Mouse (Mus musculus) ES-CJ7 (cell line): ENCODE data around the gene Hdac5.

Source experiments
- DNase-seq: peaks from one replicate; pipeline ENCODE4 v3.0.0; 2011; ENCODE audit warnings: low read depth, low spot score

Gene Hdac5

DNA sequence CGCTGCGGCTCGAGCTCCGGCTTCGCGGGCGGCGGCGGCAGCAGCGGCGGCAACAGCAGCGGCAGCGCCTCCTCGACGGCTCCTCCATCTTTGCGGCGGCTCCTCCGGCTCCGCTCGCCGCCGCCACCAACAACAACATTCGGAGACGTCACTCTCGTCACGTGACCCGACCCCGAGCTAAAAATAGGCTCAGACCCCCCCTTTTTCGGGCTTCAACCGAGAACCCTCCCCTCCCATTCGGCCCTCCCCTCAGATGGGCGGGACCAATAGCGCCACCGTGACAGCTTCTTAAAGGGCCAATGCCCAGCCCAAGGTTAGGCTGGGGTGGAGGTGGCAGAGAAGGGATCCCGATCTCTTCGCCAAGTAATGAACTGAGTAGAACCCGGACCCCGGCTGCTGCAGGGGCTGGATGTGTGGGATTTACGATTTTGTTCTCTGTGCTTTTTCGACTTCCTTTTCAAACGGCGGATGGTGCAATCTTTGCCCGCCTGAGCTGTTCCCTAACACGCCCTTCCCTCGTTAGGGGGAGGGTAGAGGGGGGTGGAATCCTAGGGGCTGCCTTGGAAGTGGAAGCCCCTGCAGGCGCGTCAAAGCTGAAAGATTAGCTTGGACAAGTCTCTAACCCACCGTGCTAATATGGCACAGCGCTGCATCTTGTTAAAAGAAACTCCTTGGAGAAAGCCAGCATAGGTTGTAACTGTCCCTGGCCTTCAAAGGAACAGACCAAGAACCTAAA lies at the start of gene Hdac5:
TSS of gene Hdac5 (minus strand) at position 161 of the 736 bp plus-strand sequence.
- peak; percentile 99 for DNase-seq

DNA sequence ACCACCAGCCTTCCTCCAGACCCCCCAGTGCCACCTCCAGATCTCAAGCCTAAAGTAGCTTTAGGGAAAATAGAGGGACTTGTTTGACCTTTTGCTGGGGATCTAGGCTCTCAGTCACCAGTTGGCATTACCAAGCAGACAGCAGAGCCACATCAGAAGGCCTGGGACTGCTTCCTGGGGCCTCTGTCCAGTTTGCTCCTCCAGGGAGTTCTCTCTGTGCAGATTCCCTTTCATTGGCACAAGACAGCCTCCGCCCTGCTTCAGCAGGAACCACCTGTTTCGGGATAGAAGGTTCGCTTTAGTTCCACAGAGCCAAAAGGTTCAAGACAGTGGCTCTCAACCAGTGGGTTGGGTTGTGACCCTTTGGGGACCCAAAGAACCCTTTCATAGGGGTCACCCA lies 49.6 kb upstream of the Hdac5 start:
- no peak for DNase-seq

DNA sequence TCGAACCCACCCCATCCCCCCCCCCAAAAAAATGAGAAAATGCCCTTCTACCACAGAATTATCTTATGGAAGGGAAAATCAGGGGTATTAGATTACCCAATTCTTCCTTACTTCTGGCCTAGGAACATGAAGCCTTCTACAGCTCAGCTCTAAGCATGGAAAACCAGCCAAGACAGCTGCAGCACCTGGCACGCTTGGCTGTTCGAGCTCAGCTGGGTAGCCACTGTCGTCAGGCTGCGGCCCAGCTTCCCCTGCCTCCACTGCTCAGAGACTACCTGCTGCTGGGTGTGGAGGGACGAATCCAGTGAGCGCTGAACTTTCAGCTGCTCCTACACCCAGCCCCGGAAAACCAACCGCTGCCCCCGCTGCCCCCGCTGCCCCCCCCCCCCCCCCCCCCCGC lies 47.8 kb upstream of the Hdac5 start:
- no peak for DNase-seq

DNA sequence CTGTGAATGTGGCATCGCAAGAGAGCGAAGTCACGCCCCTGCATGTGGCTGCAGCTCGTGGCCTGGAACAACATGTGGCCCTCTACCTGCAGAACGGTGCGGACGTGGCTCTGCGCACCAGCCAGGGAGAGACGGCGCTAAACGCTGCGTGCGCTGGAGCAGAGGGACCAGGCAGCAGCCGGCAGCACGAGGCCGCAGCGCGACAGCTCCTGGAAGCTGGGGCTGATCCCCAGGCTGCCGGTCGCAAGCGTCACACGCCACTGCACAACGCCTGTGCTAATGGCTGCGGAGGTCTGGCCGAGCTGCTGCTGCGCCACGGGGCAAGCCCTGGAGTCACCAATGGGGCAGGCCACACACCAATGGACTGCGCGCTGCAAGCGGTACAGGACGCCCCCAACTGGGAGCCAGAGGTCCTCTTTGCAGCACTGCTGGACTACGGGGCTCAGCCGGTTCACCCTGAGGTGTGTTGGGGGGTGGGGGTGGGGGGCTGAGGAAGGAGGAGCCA lies 46.5 kb upstream of the Hdac5 start:
- peak; percentile 72 for DNase-seq

DNA sequence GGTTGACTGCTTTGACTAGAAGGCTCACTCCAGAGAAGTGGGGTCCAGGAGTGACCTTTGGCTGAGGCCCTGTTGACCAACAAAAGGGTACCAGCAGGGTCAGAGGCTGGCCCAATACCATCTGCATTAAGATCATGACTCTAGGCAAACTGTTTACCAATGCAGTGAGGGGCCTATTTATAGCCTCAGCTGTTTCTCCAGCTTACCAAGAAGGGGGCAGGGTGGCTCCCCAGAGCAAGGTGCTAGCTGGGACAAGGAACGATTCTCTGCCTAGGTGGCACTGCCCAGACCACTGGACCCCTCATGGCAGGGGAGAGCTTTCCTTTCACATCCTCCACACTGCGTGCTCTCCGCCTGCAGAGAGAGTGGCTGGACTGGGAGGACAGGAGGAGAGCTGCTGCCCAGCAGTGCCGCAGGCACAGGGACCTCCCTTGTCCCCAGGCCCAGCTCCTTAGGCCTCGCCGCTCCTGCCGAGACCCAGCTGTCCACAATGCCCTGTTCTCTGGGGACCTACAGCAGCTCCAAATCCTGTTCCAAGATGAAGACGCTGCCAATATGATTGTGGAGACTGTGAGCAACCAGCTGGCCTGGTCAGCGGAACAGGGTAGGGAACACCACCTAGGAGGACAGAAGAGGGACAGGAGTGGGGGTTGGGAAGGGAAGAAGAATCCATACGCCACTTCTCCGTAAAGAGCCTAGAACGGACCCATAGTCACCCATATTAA lies 38.7 kb upstream of the Hdac5 start, which contains the start of gene Asb16:
TSS of gene Asb16 (plus strand) at position 224 of the 725 bp plus-strand sequence.
- DNase-seq, result no peak

DNA sequence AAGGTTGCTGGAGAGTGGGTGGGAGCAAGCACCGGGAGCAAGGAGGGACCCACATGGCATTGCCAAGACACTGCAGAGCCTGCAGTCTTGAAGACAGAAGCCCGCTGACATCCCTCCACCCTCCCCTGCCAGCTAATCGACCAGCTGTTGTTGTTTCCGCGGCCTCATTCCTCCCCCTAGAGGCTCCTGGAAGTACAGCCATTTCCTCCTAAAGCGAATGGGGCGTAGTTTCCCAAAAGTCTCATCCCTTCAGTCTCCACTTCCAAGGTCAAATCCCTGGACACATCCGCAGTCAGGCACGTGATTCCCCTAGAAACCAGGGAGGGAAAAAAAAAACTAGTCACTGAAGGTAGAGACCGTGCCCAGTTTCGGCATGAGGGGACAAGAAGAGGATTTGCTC lies 37.5 kb upstream of the Hdac5 start:
- DNase-seq, result peak; percentile 96

DNA sequence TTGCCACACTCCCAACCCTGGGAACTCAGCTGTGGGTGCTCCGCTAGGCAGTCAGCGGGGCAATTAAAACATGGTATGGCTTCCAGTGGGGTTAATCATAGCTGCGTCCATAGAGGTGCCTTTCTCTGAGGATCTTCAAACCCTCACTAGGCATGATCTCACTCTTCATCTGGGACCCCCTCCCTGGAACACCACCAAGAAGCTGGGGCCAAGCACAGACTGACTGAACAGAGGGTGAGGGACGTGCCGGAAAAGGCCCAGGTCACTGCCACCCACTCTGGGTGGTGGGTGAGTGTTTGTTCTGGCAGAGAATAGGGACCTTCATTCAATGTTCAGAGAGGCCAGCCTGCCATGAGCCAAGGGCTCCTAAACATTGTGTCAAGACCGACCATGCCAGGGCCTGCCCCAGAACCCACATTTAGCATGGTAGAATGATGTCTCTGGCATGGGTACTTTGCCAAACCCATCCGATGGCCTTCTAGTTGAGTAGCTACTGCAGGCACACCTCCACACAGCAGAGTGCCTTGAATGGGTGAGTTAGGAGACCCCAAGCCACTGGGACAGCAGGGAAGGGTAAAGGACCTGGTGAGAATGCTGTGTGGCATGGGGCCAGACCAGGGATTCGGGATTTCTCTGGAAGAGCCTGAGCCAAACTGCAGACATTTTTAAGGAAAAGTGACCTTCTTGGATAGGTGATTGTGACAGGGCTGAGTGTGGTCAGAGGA lies 36.8 kb upstream of the Hdac5 start:
- DNase-seq, result no peak

DNA sequence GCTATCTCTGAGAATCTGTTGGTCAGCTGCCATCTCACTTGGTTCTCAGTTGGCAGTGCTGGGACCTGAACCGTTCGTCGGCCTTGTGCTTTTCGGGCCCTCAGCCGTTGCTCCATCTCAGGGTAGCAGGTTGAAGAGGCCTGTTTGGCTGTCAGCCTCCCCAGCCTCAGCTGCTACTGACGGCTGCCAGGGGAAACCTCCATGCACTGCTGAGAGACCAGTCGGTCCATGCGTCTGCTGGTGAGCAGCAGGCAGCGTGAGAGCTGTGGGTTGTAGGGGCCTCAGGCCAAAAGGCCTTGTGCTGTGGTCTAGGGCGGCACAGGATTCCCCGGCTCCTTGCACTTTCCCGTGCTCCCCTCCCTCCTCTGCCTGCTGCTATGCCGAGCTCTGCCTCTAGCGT lies 35.9 kb upstream of the Hdac5 start:
- no peak for DNase-seq

DNA sequence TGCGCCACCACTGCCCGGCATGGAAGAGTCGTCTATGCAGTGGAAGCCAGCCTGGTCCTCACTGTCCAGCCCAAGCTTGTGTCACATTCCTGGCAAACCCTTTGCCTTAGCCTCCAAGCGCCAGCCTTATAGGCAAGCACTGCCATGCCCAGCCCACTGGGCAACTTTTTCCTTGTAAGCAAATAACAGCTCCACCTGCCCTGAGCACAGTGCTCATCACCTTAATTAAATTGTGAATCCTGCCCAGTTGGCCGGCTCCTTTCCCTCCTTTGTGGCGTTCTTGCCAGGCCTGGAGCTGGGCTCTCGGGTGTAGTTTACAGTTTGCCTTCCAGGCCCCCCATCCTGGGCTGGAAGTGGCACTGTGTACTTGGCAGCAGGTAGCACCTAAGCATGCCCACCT lies 33.2 kb upstream of the Hdac5 start:
- no peak for DNase-seq

DNA sequence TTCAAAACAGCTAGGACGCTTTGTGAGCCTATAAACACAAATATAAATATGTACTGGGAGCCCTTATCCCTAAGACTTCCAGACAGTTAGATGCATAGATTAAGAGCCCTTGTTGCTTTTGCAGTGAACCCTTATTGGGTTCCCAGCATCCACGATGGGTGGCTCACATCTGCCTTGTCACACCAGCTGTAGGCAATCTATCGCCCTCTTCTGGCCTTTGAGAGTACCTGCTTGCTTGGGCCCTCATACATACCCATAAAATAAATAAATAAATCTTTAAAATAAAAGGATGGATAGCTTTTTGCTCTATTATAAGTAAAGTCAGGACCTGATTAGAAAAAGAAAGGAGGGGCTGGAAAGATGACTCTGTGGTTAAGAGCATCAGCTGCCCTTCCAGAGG lies 28.6 kb upstream of the Hdac5 start:
- peak; percentile 74 for DNase-seq

DNA sequence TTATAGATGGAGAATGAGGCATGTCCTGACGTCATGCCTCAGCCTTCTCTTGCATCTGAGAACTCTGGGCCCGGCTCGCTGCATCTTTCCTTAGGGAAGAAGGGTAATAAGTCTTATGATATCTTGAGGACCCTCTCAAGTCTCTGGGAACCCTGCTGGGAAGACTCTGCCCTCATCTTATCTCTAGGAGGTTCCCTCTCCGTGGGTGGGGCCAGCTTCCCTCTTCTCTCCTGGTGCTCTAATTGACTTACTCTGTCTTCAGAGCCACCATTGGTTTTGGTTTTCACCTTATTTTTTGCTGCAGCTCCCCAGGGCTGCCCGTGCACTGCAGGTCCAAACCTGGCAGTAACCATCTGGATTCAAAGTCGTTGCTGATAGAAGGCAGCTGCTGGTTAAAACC lies 28.1 kb upstream of the Hdac5 start:
- no peak for DNase-seq

DNA sequence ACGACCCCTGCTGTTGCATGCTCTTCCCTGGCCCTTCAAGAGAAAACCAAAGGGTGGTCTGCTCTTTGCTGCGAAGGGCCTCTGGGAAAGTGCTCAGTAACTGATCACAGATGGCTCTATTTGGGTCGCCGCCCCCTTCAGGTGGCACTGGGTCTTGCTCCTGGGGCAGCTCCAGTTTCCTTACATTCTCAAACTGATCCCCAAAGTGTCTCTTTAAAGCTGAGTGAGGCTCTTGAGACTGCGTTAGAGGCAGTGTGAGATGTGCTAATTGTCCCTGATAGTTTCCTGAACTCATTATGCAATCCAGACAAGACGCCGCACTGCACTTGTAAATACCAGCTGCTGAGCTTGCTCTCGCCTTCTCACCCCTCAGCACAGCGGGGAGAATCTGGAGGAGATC lies 27.5 kb upstream of the Hdac5 start:
- DNase-seq, result peak; percentile 59

DNA sequence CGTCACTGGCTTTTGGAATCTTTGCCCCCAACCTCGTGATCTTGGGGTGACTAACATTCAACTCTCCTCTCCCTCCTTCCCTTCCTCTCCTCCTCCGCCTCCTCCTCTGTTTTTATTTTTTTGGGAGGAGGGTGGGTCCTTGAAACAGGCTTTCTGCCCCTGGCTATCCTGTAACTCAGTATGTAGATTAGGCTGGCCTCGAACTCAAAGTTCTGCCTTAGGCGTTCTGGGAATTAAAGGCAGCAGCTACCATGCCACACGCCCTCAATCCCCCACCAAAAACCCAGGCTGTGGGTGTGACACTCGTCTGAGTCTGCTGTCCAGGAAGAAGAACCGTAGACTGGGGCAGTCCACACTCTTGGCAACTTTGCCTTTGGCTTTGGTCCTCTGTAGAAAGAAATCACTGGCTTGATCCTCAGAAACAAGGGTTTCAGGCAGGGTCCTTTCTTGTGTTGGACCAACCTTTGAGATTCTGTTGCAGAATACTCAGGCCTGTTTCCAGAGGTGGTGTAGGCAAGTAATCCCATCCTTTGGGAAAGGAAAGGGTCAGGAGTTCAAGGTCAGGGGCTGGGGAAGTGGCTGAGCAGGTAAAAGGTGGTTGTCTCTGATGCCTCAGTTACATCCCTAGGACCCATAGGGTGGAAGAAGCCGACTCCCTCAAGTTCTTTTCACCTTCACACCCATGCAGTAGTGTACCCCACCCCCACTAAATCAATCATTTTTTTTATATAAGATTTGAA lies 19.6 kb upstream of the Hdac5 start:
- DNase-seq, result peak; percentile 90

DNA sequence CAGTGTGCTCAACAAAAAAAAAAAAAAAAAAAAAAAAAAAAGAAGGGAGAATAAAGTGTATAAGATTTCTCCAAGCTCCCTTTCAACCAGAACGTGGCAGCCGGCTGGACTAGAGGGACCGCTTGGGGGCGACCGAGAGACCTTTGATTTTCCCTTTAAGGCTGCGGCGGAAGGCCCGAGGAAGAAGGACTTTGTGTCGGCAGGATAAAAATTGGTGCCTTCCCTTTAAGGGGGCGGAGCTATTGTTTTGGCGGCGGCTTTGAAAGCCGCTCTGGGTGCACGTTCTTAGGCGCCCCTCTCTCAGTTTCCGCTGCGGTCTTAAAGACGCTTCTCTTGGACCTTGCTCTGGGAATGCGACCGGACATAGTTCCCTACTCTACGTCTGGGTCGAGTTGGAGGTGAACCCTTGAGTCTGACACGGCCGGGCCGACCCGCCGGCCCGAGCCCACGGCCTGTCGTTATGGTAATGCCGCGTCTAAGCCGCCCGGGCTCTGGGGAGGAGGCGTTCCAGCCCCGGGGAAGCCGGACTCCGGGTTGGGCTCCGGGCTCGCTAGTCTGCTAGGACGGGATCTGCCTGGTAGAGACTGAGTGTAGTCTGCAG lies 18.8 kb upstream of the Hdac5 start, which contains the start of gene BC030867:
TSS of gene BC030867 (plus strand) at position 253 of the 601 bp plus-strand sequence.
- DNase-seq, result peak; percentile 97

DNA sequence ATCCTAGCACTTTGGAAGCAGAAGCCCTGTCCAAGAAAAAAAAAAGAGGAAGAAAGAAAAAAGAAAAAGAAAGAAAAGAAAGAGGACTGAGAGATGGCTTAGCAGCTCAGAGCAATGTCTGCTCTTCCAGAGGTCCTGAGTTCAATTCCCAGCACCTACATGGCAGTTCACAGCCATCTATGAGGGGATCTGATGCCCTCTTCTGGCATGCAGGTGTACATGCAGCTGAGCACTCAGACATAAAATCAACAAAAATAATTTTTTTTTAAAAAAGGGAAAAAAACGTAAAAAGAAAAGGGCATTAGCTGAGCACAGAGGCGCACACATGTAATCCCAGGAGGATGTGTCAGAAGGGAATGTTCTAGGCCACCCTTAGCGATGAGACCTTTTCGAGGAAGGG lies 16.9 kb upstream of the Hdac5 start:
- DNase-seq, result peak; percentile 55

DNA sequence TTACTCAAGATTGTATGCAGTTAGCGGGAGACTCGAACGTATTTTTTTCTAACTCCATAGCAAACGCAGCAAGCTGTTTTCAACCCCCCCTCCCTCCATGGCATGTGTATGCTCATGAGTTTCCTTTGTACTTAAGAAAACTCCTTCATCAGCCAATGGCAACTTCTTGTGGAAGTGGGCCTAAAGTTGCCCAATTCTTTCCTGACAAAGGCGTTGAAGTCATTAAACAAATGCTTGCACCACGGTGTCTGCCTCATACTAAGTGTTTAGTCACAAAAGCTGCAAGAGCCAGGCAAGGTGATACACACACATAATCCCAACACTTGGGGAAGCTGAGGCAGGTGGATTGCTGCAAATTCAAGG lies 16.3 kb upstream of the Hdac5 start:
- DNase-seq, result no peak

DNA sequence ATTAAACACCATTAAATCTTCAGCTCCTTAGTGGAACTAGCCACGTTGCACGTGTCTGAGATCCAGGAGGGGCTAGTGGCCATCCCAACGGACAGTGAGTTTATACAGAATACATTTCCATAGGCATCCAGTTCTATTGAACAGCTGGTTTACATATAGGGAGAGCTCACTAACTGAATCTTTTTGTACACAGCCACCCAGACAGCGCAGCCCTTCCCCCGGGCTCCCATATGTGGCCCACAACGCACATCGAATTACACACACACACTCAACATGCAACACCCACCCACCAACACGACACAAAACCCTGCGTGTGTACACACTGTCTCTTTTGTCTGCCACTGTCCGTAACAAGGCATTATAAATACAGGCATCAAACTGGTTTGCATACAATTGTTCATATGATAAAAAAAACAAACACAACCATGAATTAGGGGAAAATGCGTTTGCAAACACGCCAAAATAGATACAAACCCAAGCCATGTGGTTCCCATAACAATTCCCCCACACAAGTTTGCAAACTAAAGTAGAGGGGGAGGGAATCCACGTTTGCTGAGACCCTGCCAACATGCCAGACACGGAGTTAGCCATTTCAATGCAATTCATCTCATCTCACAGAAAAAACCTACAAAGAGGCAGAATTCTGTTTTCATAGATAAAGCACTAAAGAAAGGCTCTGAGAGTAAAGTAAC lies 15.8 kb upstream of the Hdac5 start:
- no peak for DNase-seq

DNA sequence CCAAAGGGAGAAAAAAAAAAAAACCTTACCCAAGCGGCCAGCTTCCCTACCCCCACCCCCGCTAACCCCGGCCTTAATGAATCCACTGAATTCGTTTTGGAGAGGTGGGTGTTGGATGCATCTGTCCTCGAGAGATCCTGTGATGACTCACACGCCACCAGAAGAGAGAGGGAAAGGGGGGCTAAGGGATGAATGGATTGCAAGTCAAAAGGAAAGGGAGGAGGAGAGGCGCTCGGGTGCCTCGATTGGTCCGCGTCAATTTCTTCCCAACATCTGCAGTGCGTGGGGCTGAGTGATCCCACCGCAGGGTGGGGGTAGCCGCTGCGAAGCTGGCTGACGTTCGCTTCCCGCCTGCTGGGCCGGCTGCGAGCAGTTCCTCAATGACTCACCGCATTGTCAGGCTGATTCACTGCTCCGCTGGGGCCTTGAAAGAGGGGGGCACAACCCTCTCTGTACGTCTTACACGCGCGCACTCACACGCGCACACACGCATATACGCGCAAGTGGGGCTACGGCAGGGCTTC lies 15.0 kb upstream of the Hdac5 start:
- DNase-seq, result peak; percentile 73

DNA sequence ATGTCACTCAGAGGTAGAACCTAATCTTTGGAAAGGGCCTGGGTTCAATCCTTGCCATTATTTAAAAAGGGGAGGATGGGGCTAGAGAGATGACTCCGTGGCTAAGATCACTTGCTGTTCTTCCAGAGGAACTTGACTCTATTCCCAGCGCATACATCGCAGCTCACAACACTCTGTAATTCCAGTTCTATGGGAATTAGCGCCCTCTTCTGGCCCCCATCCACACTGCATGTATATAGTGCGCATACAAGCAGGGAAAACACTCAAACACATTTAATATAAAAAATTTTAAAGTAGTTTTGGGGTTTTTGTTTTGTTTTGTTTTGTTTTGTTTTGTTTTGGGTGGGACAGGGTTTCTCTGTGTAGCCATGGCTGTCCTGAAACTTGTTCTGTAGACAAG lies 11.9 kb upstream of the Hdac5 start:
- DNase-seq, result peak; percentile 70

DNA sequence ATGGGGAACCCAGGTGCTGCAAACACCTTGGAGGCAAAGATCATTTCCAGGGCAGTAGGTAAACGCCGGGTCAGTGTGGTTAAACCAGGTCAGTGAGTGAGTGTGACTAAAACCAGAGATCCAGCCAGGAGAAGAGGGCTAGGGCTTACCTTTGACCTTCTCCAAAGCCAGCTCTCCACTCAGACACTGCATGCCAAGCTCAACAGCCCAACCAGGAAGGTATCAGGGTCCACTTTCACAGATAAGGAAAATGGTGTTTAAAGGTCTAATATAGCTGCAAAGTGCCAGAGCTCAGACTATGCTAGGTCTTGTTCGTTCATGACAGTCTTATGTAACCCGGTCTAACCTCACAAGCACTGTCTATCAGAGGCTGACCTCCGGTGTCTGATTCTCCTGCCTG lies 11.3 kb upstream of the Hdac5 start:
- no peak for DNase-seq
